Mouse (Mus musculus) MEL (cell line): ENCODE measurements around the gene Pgc.

ENCODE experiments used
- CHD2 ChIP-seq: IDR thresholded peaks from 2 replicates; pipeline ENCODE4 v1.6.1; 2011; ENCODE audit warnings: low read length, improper control_type of control experiment
- GATA1 ChIP-seq: IDR thresholded peaks from 2 replicates; pipeline ENCODE4 v1.6.1; 2011; ENCODE audit warnings: low read depth, low read length, improper control_type of control experiment

- no peak for TF ChIP-seq CHD2
- TF ChIP-seq GATA1: peak; percentile 91
Measured at GRCm38 (mm10) chr17:47721183-47721582, 5.5 kb upstream of the Pgc start.
